In the genomic region with DNA sequence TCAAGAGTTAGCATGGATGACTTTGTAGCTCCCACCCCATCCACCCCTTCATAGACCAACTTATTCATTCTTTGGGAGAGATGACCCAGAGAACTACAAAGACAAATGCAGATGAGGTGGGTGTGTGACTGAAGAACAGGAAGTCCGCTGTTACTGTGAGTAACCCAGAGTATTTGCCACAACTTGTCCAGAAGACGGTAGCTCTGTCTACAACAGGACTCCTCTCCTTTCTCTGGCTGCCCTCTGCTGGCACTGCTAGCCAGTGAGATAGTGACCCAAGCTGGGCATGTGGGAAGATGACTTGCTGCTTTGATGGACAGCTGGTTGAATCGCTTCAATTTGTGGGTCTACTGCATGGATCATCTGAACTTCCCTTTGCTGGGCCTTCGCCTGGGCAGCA, we compare ENCODE assay signal across 1 mouse cellular context.
TF ChIP-seq lines count a peak whose summit lies in the region.

No protein-coding gene starts in this region.

TF ChIP-seq in CH12.LX, 34 proteins besides CTCF, POLR2A, EP300 and RAD21 (continued from another document):
- TF ChIP-seq ZKSCAN1 (IDR thresholded peaks at IDR 0.05; ENCODE audit: borderline replicate concordance, low read depth, low read length) (no peak), MAX (IDR thresholded peaks at IDR 0.05; ENCODE audit: low read length) (0 out of 2 replicates have a peak, but pooled peaks have one; percentile 19), ETS1 (conservative IDR thresholded peaks at IDR 0.05; ENCODE audit: low read depth, low read length) (no peak; the same call in 1 of the 2 replicates), ZMIZ1 (IDR thresholded peaks at IDR 0.05; ENCODE audit: low read depth, low read length) (no peak), MYC (IDR thresholded peaks at IDR 0.05; ENCODE audit: low read depth, low read length) (no peak), ZNF384 (IDR thresholded peaks at IDR 0.05; ENCODE audit: low read depth, low read length) (no peak), POLR2AphosphoS2 (IDR thresholded peaks at IDR 0.05; ENCODE audit: low read depth, low read length) (no peak), ZC3H11A (IDR thresholded peaks at IDR 0.05; ENCODE audit: low read depth, low read length) (no peak), CHD2 (IDR thresholded peaks at IDR 0.05; ENCODE audit: low read length) (no peak), CHD1 (IDR thresholded peaks at IDR 0.05; ENCODE audit: low read depth, low read length) (no peak), IRF4 (IDR thresholded peaks at IDR 0.05; ENCODE audit: low read depth, low read length) (peak; percentile 53; the same call in 1 of the 2 replicates), MAFK (IDR thresholded peaks at IDR 0.05; ENCODE audit: insufficient replicate concordance, low read length) (no peak), HCFC1 (IDR thresholded peaks at IDR 0.05; ENCODE audit: low read depth, low read length) (no peak), BHLHE40 (IDR thresholded peaks at IDR 0.05; ENCODE audit: low read depth, low read length) (no peak), ELF1 (IDR thresholded peaks at IDR 0.05; ENCODE audit: low read depth, low read length) (peak; percentile 80)
